Mouse (Mus musculus): Measurements from ENCODE around the gene Arhgap33. TPM values are rescaled to one million over a fixed set of nuclear protein-coding genes. Genes with fewer than 3 reads are reported as not detected.
"Not testable (repeated sequence)": the region's sequence is repeated elsewhere in the genome, so short reads cannot be mapped to it uniquely, and the experiment has no call there.

Gene Arhgap33
- total RNA-seq, 2 experiments from 2014 or later: 101 to 119 TPM

GRCm38 (mm10) chr7:30515003-30515760 is 19.7 kb downstream of the Arhgap33 start:
- Histone ChIP-seq H3K4me3 (no peak overlapping the region), H3K27ac (no peak overlapping the region)
- no peak for DNase-seq (ENCODE audit: low spot score in 2 of 2)
- no peak for TF ChIP-seq CTCF (conservative IDR thresholded peaks at IDR 0.05)

- TF ChIP-seq CTCF (conservative IDR thresholded peaks at IDR 0.05): no peak
- no peak overlapping the region for H3K27ac ChIP-seq
- no peak for DNase-seq (ENCODE audit: low spot score in 2 of 2)
- no peak overlapping the region for H3K4me3 ChIP-seq
Measured at GRCm38 (mm10) chr7:30508061-30508460, 26.8 kb downstream of the Arhgap33 start.

- TF ChIP-seq CTCF (conservative IDR thresholded peaks at IDR 0.05): peak; percentile 64
- not testable (repeated sequence) for H3K27ac ChIP-seq; H3K4me3 ChIP-seq; DNase-seq (ENCODE audit: low spot score in 2 of 2)
Measured at GRCm38 (mm10) chr7:30501159-30501558, 33.7 kb downstream of the Arhgap33 start.

- DNase-seq (ENCODE audit: low spot score in 2 of 2): not testable (repeated sequence)
Measured at GRCm38 (mm10) chr7:30495506-30496042, 39.3 kb downstream of the Arhgap33 start.

GRCm38 (mm10) chr7:30493401-30493931 is 41.4 kb downstream of the Arhgap33 start, which contains the start of gene Prodh2:
Gene Prodh2, plus strand, starts transcription at chr7:30493622.
- no peak for DNase-seq (ENCODE audit: low spot score in 2 of 2)
- Histone ChIP-seq H3K27ac (no peak within 1 kb of the TSS), H3K4me3 (no peak within 1 kb of the TSS)
- no peak for TF ChIP-seq CTCF (conservative IDR thresholded peaks at IDR 0.05)

More at GRCm38 (mm10) chr7:30495506-30496042, 39.3 kb downstream of the Arhgap33 start:
- H3K27ac ChIP-seq, H3K4me3 ChIP-seq: not testable (repeated sequence)

- peak; percentile 92 for TF ChIP-seq CTCF (conservative IDR thresholded peaks at IDR 0.05)
- H3K4me3 ChIP-seq: no peak overlapping the region
Measured at GRCm38 (mm10) chr7:30492765-30493164, 42.1 kb downstream of the Arhgap33 start.

GRCm38 (mm10) chr7:30490957-30491307 is 43.9 kb downstream of the Arhgap33 start:
- no peak for DNase-seq (ENCODE audit: low spot score in 2 of 2)
- TF ChIP-seq CTCF (conservative IDR thresholded peaks at IDR 0.05): peak; percentile 57
- Histone ChIP-seq H3K27ac (peak overlapping the region; percentile 65; the same call in 1 of the 2 replicates), H3K4me3 (no peak overlapping the region)

More at GRCm38 (mm10) chr7:30492765-30493164, 42.1 kb downstream of the Arhgap33 start:
- H3K27ac ChIP-seq: no peak overlapping the region
- peak; percentile 56 to 83 for DNase-seq (ENCODE audit: low spot score in 2 of 2)

GRCm38 (mm10) chr7:30490251-30490956 is 44.5 kb downstream of the Arhgap33 start:
- Histone ChIP-seq H3K4me3 (no peak overlapping the region), H3K27ac (peak overlapping the region; percentile 65; the same call in 1 of the 2 replicates)
- peak; percentile 61 to 62 for DNase-seq (ENCODE audit: low spot score in 2 of 2)
- TF ChIP-seq CTCF (conservative IDR thresholded peaks at IDR 0.05): peak; percentile 86

GRCm38 (mm10) chr7:30484250-30484649 is 50.6 kb downstream of the Arhgap33 start:
- no peak for TF ChIP-seq CTCF (conservative IDR thresholded peaks at IDR 0.05)
- no peak overlapping the region for H3K4me3 ChIP-seq
- DNase-seq (ENCODE audit: low spot score in 2 of 2): no peak
- H3K27ac ChIP-seq: no peak overlapping the region

- peak overlapping the region; percentile 43; the same call in 1 of the 2 replicates for H3K27ac ChIP-seq
- TF ChIP-seq CTCF (conservative IDR thresholded peaks at IDR 0.05): no peak
- DNase-seq (ENCODE audit: low spot score in 2 of 2): peak; percentile 47 to 65
- peak overlapping the region; percentile 43 for H3K4me3 ChIP-seq
Measured at GRCm38 (mm10) chr7:30477415-30478381, 57.2 kb downstream of the Arhgap33 start.

- not testable (repeated sequence) for DNase-seq (ENCODE audit: low spot score in 2 of 2); H3K4me3 ChIP-seq; H3K27ac ChIP-seq
Measured at GRCm38 (mm10) chr7:30476136-30476535, 58.7 kb downstream of the Arhgap33 start.

- Histone ChIP-seq H3K27ac (no peak overlapping the region), H3K4me3 (no peak overlapping the region)
- TF ChIP-seq CTCF (conservative IDR thresholded peaks at IDR 0.05): no peak
- DNase-seq (ENCODE audit: low spot score in 2 of 2): no peak
Measured at GRCm38 (mm10) chr7:30474999-30475398, 59.9 kb downstream of the Arhgap33 start.

Measured in layer of hippocampus, adult 2 months (tissue).